Mouse (Mus musculus): ENCODE data around the gene Gm6121. TPM values are rescaled to one million over a fixed set of nuclear protein-coding genes. Genes with fewer than 3 reads are reported as not detected.

The Gm6121 gene
- not detected in 2 replicates for polyA plus RNA-seq (2021; fragmentation: Nextera tagmentation)
- long read RNA-seq, experiment 1: 0 reads
- long read RNA-seq, experiment 2: 0 reads

GRCm38 (mm10) chrX:26935597-26935996, at the start of gene Gm6121:
Gm6121 (minus strand) TSS chrX:26935697.

Other genes starting within 250 kb of the Gm6121 start
- not detected in 2 replicates for gene Gm14525, start 233.1 kb downstream of the Gm6121 start, polyA plus RNA-seq (2021; fragmentation: Nextera tagmentation)

All from layer of hippocampus, adult 6 months (tissue).